Mouse (Mus musculus): ENCODE measurements around the gene H2-Ab1. TPM values are rescaled to one million over a fixed set of nuclear protein-coding genes. Genes with fewer than 3 reads are reported as not detected.
A peak's percentile ranks its signal among the peaks of the same experiment; 100 is the strongest.

H2-Ab1 gene
- polyA plus RNA-seq, 1 experiment from 2014 or later = 2.3 TPM

DNA sequence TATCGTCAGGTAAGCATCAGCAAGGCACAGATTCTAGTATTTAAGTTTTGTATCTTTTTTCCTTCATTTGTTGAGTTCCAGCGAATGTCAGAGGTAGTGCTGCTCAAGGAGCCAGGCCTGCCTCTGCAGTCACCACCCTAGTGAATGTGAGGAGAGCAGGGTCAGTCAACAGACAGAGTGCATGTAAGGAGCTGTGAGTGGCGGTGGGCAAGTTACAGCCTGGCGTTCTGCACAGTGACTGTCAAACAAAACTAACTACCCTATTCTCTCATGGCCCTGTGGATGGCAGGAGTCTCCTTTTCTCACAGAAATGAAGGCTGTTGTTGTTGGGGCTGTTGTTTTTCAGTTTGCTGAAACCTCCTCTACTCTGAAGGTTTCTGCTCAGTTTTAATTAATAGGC, 27.9 kb downstream of the H2-Ab1 start:
- Histone ChIP-seq H3K27ac (no peak overlapping the region), H3K4me1 (replicated peaks) (no peaks in the 10 kb centered on the region), H3K4me2 (no peak overlapping the region), H3K27me3 (0 out of 2 replicates have a peak, but pooled peaks cover 6% of the 10 kb centered on the region), H3K9me3 (replicated peaks) (no peaks in the 10 kb centered on the region), H3K36me3 (no peaks in the 10 kb centered on the region), H3K9ac (no peak overlapping the region), H3K4me3 (replicated peaks) (no peak overlapping the region)
- 59% methylated on average over 4 of the region's 4 CpGs for WGBS (ENCODE audit: insufficient replicate concordance)
- no peak for DNase-seq
- no peak for ATAC-seq (ENCODE audit: low read depth)

DNA sequence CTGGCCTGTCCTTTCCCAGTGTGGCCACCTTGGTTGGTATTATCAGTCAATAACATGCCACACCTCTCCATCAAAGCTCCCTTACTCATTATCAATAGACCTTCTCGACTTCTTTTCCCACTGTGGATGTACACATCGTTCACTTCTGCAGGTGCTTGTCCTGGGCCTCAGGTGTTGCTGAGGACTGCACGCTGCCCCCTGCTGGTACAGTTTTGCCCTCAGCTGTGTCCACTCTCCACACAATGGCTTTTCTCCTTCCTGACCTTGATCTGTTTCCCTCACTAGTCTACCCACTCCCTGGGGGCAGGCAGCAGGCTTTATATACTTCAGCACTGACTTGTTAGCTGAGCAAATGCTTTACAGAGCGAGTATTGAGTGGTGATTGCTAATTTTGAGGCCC, 28.4 kb downstream of the H2-Ab1 start:
- Histone ChIP-seq H3K4me1 (replicated peaks) (no peaks in the 10 kb centered on the region), H3K4me2 (no peak overlapping the region), H3K27ac (no peak overlapping the region), H3K27me3 (0 out of 2 replicates have a peak, but pooled peaks cover 2% of the 10 kb centered on the region), H3K9me3 (replicated peaks) (no peaks in the 10 kb centered on the region), H3K36me3 (no peaks in the 10 kb centered on the region), H3K4me3 (replicated peaks) (no peak overlapping the region), H3K9ac (no peak overlapping the region)
- WGBS (ENCODE audit: insufficient replicate concordance) = 22% methylated on average over 4 of the region's 4 CpGs
- ATAC-seq (ENCODE audit: low read depth) (no peak), DNase-seq (no peak)

DNA sequence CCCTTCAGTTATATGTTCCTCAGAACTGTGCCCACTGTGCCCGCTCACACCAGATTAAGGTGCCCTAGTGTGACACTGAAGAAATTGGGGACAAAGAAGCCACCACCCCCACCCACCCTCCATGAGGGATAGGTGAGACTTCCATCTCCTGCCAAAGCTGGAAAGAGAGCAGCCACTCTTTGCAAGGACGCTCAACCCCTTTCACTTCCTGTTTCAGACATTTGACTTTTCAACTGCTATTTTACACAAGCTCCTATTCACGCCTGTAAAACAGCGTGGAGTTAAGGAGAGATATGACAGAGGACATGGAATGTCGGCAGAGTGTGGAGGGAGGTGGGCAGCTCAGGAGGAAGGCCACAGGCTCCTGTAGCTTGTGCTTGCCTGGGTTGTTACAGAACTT, 29.0 kb downstream of the H2-Ab1 start:
- ATAC-seq (ENCODE audit: low read depth) (no peak), DNase-seq (no peak)
- no peak overlapping the region for H3K4me3 ChIP-seq (replicated peaks)
- WGBS (ENCODE audit: insufficient replicate concordance) = 45% methylated on average over 5 of the region's 5 CpGs
- no peak overlapping the region for H3K4me2 ChIP-seq
- H3K4me1 ChIP-seq (replicated peaks) = no peaks in the 10 kb centered on the region
- H3K27me3 ChIP-seq = no peaks in the 10 kb centered on the region
- no peak overlapping the region for H3K9ac ChIP-seq
- no peaks in the 10 kb centered on the region for H3K9me3 ChIP-seq (replicated peaks)
- no peak overlapping the region for H3K27ac ChIP-seq
- no peaks in the 10 kb centered on the region for H3K36me3 ChIP-seq

DNA sequence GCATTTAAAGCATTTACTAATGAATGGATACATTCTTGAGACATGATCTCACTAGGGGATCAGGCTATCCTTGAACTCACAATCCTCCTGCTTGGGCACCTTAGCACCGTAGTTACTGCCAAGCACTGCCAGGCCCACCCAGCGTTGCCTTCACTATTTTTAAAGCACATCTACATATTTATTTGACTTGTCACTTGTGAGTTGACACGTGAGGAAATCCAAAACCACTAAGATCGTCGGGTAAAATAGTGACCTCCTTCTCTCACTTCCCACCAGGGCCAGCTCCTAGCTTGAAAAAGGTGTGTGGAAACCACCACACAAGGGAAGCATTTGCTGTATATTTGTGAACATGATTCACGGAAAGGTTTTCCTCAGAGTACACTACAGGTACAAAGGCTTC, 29.5 kb downstream of the H2-Ab1 start:
- Histone ChIP-seq H3K4me1 (replicated peaks) (no peaks in the 10 kb centered on the region), H3K27ac (no peak overlapping the region), H3K4me3 (replicated peaks) (no peak overlapping the region), H3K9me3 (replicated peaks) (no peaks in the 10 kb centered on the region), H3K9ac (no peak overlapping the region), H3K36me3 (no peaks in the 10 kb centered on the region), H3K4me2 (no peak overlapping the region), H3K27me3 (no peaks in the 10 kb centered on the region)
- no peak for ATAC-seq (ENCODE audit: low read depth)
- 38% methylated on average over 6 of the region's 6 CpGs for WGBS (ENCODE audit: insufficient replicate concordance)
- DNase-seq = no peak

DNA sequence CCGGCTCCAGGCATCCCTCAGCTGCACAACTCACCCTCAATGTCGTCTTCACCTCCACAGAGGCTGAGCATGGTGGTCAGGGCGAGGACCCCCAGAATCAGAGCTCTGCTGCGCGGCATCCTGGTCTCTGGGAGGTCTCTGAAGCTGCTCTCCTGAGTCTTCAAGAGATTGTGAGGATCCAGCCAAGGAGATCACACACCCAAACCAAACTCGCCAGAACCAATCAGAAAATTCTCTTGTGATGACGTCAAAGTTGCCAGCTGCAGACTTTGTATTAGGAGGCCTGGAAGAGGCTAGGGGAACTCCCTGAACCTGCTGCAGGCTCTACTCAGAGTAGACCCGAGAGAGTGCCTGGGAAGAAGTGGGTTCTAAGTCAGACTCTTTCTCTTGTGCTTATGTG, 30.2 kb downstream of the H2-Ab1 start, which contains the start of gene H2-Aa:
Gene H2-Aa, minus strand, starts transcription at position 176 of the 400 bp plus-strand sequence.
- ATAC-seq (ENCODE audit: low read depth) = no peak
- Histone ChIP-seq H3K4me3 (replicated peaks) (no peak within 1 kb of the TSS), H3K9me3 (replicated peaks) (no peaks in the 10 kb centered on the region), H3K4me2 (no peak within 1 kb of the TSS), H3K4me1 (replicated peaks) (no peaks in the 10 kb centered on the region), H3K27me3 (no peaks in the 10 kb centered on the region), H3K9ac (no peak within 1 kb of the TSS), H3K36me3 (no peaks in the 10 kb centered on the region), H3K27ac (no peak within 1 kb of the TSS)
- peak; percentile 43 for DNase-seq
- 14% methylated on average over 8 of the region's 8 CpGs for WGBS (ENCODE audit: insufficient replicate concordance)

DNA sequence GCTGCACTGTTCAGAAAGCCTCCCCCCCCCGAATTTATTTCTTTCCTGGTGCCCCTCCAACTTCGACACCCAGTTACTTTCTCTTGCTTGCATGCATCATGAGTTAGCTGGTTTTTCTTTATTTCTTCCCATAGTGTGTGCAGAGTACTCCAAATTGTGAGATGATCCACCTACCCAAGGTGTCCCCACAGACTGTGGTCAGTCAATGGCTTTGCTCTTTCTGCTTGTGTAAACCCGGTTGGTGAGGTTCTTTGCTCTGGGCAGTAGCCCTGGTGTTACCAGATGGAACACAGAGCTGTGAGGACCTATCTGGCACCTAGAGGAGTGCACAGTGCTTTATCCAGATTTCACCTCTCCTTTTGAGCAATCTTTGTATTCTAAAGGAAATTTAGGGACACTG, 30.6 kb downstream of the H2-Ab1 start:
- no peaks in the 10 kb centered on the region for H3K36me3 ChIP-seq
- no peaks in the 10 kb centered on the region for H3K4me1 ChIP-seq (replicated peaks)
- WGBS (ENCODE audit: insufficient replicate concordance) = 51% methylated on average over 3 of the region's 3 CpGs
- H3K9ac ChIP-seq = no peak overlapping the region
- no peak overlapping the region for H3K4me2 ChIP-seq
- no peak overlapping the region for H3K27ac ChIP-seq
- DNase-seq = no peak
- ATAC-seq (ENCODE audit: low read depth) = no peak
- H3K9me3 ChIP-seq (replicated peaks) = no peaks in the 10 kb centered on the region
- H3K4me3 ChIP-seq (replicated peaks) = no peak overlapping the region
- H3K27me3 ChIP-seq = no peaks in the 10 kb centered on the region

DNA sequence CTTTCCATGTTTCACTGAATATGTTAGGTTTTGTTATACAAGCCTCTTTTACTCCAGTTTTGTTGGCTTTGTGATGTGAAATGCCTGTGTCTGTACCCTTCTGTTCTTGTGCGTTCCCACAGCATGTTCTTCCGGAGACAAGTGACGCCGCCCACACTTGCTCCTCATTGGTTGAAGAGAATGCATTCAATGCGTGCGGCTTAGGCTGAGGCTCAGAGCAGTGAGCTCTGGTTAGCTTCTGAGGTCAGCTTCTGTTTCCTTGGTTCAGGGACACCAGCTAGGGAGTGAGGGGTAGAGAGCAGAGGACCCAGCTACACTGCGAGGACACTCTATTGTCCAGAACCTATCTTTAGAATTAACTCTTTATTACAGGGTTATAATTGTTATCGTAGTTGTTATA, 34.1 kb downstream of the H2-Ab1 start:
- Histone ChIP-seq H3K36me3 (no peaks in the 10 kb centered on the region), H3K9ac (no peak overlapping the region), H3K27ac (no peak overlapping the region), H3K27me3 (no peaks in the 10 kb centered on the region), H3K4me1 (replicated peaks) (no peaks in the 10 kb centered on the region), H3K4me2 (no peak overlapping the region), H3K4me3 (replicated peaks) (no peak overlapping the region), H3K9me3 (replicated peaks) (no peaks in the 10 kb centered on the region)
- DNase-seq (peak; percentile 41), ATAC-seq (ENCODE audit: low read depth) (no peak)
- WGBS (ENCODE audit: insufficient replicate concordance) = 18% methylated on average over 8 of the region's 8 CpGs

DNA sequence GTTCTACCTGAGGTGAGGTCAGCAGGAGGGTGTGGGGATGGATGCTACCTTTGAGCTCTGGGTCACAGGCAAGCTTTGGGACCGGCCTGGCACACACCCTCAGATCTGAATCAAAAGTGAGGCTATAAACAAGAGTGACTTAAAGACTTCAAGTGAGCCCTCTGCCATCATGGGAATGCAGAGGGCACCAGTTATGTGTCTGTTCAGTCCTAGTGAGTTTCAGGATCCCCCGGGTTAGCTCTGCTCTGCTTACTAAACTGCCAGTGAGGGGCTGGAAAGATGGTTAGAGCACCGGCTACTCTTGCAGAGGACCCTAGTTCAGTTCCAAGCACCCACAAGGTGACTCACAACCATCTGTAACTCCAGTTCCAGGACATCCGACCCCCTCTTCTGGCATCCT, 35.1 kb downstream of the H2-Ab1 start:
- Histone ChIP-seq H3K27ac (no peak overlapping the region), H3K4me1 (replicated peaks) (no peaks in the 10 kb centered on the region), H3K27me3 (0 out of 2 replicates have a peak, but pooled peaks cover under 1% of the 10 kb centered on the region), H3K9ac (no peak overlapping the region), H3K4me3 (replicated peaks) (no peak overlapping the region), H3K36me3 (no peaks in the 10 kb centered on the region), H3K4me2 (no peak overlapping the region), H3K9me3 (replicated peaks) (no peaks in the 10 kb centered on the region)
- ATAC-seq (ENCODE audit: low read depth) (no peak), DNase-seq (no peak)
- 65% methylated on average over 4 of the region's 4 CpGs for WGBS (ENCODE audit: insufficient replicate concordance)

DNA sequence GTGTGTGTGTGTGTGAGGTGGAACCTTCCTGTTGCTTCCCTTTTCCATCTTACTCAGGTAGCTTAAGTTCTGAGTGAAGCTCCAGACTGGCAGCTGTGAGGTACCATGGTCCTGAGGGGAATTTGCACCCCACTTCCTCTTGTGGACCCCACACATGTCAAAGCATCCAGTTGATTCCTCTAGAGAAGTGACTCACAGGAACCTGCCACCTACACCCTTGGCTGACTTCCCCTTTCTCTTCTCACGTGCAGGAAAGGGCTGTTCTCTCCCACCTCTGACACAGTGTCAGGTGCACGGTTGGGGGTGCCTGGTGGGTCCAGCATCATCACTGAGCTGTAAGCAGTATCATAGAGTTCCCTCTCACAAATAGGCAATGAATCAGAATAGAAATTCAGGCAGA, 36.0 kb downstream of the H2-Ab1 start:
- DNase-seq = no peak
- no peaks in the 10 kb centered on the region for H3K36me3 ChIP-seq
- no peaks in the 10 kb centered on the region for H3K4me1 ChIP-seq (replicated peaks)

DNA sequence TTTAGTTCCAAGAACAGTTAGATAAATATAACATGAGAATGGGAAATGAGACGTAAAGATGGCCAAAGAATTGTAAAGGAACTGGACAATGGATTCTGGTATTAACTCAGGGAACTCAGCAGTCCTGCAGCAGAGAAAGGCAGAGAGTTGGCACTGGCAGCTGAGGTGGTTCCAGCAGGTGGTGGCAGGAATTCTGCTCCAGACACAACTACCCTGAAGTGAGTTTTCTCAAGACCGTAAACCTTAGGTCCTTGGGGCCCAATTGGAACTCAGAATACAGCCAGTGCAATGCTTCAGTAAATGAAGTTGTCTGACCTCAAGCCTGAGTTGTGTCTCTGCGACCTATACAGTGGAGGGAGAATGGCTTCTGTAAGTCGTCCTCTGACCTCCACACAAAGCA, 36.8 kb downstream of the H2-Ab1 start:
- 41% methylated on average over 4 of the region's 4 CpGs for WGBS (ENCODE audit: insufficient replicate concordance)
- no peaks in the 10 kb centered on the region for H3K9me3 ChIP-seq (replicated peaks)
- H3K27me3 ChIP-seq = 0 out of 2 replicates have a peak, but pooled peaks cover 6% of the 10 kb centered on the region
- DNase-seq = no peak
- H3K4me3 ChIP-seq (replicated peaks) = no peak overlapping the region
- H3K4me2 ChIP-seq = no peak overlapping the region
- H3K4me1 ChIP-seq (replicated peaks) = no peaks in the 10 kb centered on the region
- H3K27ac ChIP-seq = no peak overlapping the region
- no peaks in the 10 kb centered on the region for H3K36me3 ChIP-seq
- H3K9ac ChIP-seq = no peak overlapping the region
- no peak for ATAC-seq (ENCODE audit: low read depth)

More for the DNA sequence above, 36.0 kb downstream of the H2-Ab1 start:
- Histone ChIP-seq H3K9me3 (replicated peaks) (no peaks in the 10 kb centered on the region), H3K27me3 (0 out of 2 replicates have a peak, but pooled peaks cover 6% of the 10 kb centered on the region), H3K4me3 (replicated peaks) (no peak overlapping the region), H3K9ac (no peak overlapping the region), H3K27ac (no peak overlapping the region), H3K4me2 (no peak overlapping the region)
- ATAC-seq (ENCODE audit: low read depth) = no peak
- WGBS (ENCODE audit: insufficient replicate concordance) = 19% methylated on average over 2 of the region's 2 CpGs

DNA sequence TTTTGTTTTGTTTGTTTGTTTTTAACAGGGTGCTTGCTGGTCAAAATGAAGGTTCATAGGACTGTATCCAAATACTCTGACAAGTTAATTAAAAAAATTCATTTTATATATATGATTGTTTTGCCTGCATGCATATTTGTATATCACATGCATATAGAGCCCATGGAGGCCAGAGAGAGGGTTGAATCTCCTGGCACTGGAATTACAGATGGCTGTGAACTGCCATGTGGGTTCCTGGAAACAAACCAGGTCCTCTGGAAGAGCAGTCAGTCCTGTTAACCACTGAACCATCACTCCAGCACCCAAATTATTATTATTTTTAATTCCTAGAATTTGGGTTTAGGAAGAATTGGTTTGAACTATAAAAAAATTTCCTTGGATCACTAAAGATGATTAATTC, 37.8 kb downstream of the H2-Ab1 start:
- 0 out of 2 replicates have a peak, but pooled peaks cover 6% of the 10 kb centered on the region for H3K27me3 ChIP-seq
- DNase-seq = no peak
- H3K9ac ChIP-seq = no peak overlapping the region
- ATAC-seq (ENCODE audit: low read depth) = no peak
- H3K4me2 ChIP-seq = no peak overlapping the region
- no peaks in the 10 kb centered on the region for H3K9me3 ChIP-seq (replicated peaks)
- no peaks in the 10 kb centered on the region for H3K4me1 ChIP-seq (replicated peaks)
- H3K4me3 ChIP-seq (replicated peaks) = no peak overlapping the region
- no peaks in the 10 kb centered on the region for H3K36me3 ChIP-seq
- no peak overlapping the region for H3K27ac ChIP-seq

DNA sequence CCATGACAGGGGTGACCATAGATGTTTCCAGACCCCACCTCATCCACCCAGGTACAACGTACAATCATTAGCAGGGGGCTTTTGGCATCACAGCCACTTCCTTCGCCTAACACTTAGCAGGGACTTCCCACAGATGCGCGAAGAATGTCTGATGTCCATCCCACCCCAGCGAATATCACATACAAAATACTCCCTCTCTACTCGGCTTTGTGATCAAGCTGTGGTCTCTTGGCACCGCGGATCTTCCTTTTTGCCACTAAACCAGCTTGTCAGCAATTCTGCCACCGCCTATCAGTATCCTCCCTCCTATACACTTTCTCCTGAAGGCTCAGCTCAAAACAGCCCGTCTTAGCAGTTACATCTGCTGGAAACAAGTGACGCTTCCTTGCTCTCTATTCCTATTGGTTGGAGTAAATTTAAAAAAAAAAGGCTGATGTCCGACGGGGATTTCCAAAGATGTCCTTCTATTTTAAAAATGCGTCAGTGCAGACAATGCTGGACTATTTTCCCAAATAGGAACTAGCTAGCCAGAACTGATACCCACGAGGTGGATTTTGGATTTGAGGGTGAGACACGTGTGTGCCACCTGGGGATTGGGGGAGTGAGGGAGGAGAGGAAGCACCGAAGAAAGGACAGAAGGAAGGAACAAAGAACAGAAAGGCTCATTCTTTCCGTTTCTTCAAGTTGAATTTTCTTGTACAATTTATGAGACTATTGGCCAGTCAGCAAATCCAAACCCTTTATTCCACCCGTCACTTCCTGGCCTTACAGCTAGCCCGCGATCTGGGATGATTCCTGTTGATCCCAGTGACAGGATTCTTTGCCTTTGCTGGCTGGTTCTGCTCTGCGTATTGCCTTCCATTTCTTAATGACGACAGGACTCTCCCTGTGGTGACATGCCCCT, 38.7 kb downstream of the H2-Ab1 start:
- no peak for ATAC-seq (ENCODE audit: low read depth)

More for the DNA sequence above, 38.7 kb downstream of the H2-Ab1 start:
- H3K9me3 ChIP-seq (replicated peaks) = no peaks in the 10 kb centered on the region
- no peak overlapping the region for H3K27ac ChIP-seq
- H3K36me3 ChIP-seq = no peaks in the 10 kb centered on the region
- 25% methylated on average over 23 of the region's 23 CpGs for WGBS (ENCODE audit: insufficient replicate concordance)
- H3K9ac ChIP-seq = no peak overlapping the region
- H3K4me3 ChIP-seq (replicated peaks) = no peak overlapping the region
- 0 out of 2 replicates have a peak, but pooled peaks cover 6% of the 10 kb centered on the region for H3K27me3 ChIP-seq
- no peak for DNase-seq
- H3K4me1 ChIP-seq (replicated peaks) = no peaks in the 10 kb centered on the region
- H3K4me2 ChIP-seq = no peak overlapping the region
